Mouse (Mus musculus) midbrain, embryonic 10.5 days (tissue): ENCODE results near the gene H2afy2. TPM values are rescaled to one million over a fixed set of nuclear protein-coding genes. Genes with fewer than 3 reads are reported as not detected.

Experiments
- DNase-seq: peaks from one replicate; pipeline ENCODE4 v3.0.0-alpha.2; 2017; ENCODE audit warnings: low spot score
- H3K27ac ChIP-seq: fragments of 300-500 bp; sonication (generic); replicated peaks from 2 replicates; pipeline ENCODE4 v1.5.1; 2016; ENCODE audit warnings: mild to moderate bottlenecking
- H3K27me3 ChIP-seq: fragments of 300-500 bp; sonication (generic); 2 replicates; pipeline ENCODE4 v1.6.1; 2016; ENCODE audit warnings: low read depth, mild to moderate bottlenecking; ENCODE audit not compliant: poor library complexity, severe bottlenecking
- H3K36me3 ChIP-seq: fragments of 300-500 bp; sonication (generic); 2 replicates; pipeline ENCODE4 v1.6.1; 2016; ENCODE audit warnings: mild to moderate bottlenecking, moderate library complexity
- H3K4me1 ChIP-seq: fragments of 300-500 bp; sonication (generic); 2 replicates; pipeline ENCODE4 v1.6.1; 2016
- H3K4me3 ChIP-seq: fragments of 300-500 bp; sonication (generic); 2 replicates; pipeline ENCODE4 v1.5.1; 2016; ENCODE audit warnings: mild to moderate bottlenecking, moderate library complexity
- H3K9me3 ChIP-seq: fragments of 300-500 bp; sonication (generic); replicated peaks from 2 replicates; pipeline ENCODE4 v1.6.1; 2016; ENCODE audit warnings: mild to moderate bottlenecking
- WGBS: fragments of 180-500 bp; shearing (Covaris S2); methylation state at CpG from one replicate; pipeline ENCODE4 v1.1.7; 2016; 5-methylcytosine and 5-hydroxymethylcytosine counted together
- polyA plus RNA-seq: library from polyadenylated mRNA; unstranded; fragments of >200 nt; fragmentation: Nextera tagmentation; extraction: Ambion mirVana; gene quantifications from 2 replicates; pipeline ENCODE4 v1.2.1, GENCODE M21; 2016

H2afy2 gene
- polyA plus RNA-seq, 1 experiment from 2014 or later = 309 TPM

DNA sequence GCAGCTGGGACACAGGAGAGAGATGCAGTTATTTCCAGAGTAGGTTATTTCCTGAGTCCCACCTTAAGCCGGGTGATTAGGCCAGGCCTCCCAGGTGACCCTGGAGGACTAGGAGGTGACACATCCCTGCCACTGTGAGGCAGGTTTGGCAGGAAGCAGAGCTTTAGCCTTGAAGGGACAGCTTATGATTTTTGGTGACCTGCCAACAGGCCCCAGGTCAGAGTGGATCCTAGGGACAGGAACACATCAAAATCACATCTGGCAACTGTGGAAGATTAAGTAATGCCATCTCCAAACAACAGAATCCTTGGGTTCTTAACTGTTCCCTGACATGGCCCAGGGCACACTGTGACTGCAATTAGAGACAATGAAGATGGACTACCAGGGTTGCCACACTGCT lies 42.6 kb downstream of the H2afy2 start:
- H3K9me3 ChIP-seq = peaks cover 8% of the 10 kb centered on the region; the same call in 1 of the 2 replicates
- no peak for DNase-seq
- H3K36me3 ChIP-seq = peaks cover 98% of the 10 kb centered on the region
- no peak overlapping the region for H3K27ac ChIP-seq
- no peak overlapping the region for H3K4me3 ChIP-seq
- H3K27me3 ChIP-seq = no peaks in the 10 kb centered on the region
- H3K4me1 ChIP-seq = no peaks in the 10 kb centered on the region
- 90% methylated on average over 1 of the region's 1 CpGs for WGBS

DNA sequence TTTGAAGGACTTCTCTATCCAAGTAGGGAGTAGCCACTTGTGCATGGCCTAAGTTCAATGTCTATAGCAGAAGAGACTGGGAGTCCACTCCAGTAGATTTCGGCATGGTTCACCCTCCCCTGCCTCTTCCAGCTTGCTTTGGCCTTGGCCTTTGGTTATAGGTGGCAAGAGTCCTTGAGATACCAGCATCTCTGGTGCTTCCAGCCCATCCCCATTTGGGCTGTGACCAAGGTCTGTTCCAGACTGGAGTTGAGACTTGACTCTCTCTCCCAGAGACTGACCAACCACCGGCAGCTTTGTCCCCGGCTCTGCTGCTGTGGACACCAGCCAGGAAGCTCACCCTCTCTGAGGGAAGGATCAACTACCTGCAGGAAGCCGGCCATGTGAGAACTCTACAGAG lies 45.8 kb downstream of the H2afy2 start:
- H3K4me3 ChIP-seq = no peak overlapping the region
- H3K4me1 ChIP-seq = no peaks in the 10 kb centered on the region
- DNase-seq = no peak
- peaks cover 68% of the 10 kb centered on the region for H3K36me3 ChIP-seq
- no peaks in the 10 kb centered on the region for H3K27me3 ChIP-seq
- H3K9me3 ChIP-seq = no peaks in the 10 kb centered on the region
- WGBS = 90% methylated on average over 4 of the region's 4 CpGs
- no peak overlapping the region for H3K27ac ChIP-seq

DNA sequence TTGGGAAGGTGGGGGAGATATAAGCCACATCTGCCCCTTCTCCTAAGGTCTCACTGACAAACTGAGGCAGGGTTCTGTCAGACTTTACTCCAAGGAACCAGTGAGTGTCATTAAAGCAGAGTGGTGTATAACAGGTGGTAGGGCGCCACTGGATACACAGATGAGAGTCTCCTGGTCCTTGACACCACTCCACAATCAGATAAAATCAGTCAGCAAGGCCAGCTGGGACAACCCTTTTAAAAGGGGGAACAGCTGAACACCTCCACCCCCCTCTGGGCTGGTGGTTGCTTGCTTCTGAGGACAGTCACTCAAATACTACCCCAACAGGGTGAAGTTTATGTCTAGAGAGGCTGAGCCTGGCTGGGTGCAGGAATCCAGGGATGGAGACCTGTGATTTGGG lies 46.4 kb downstream of the H2afy2 start:
- Histone ChIP-seq H3K9me3 (no peaks in the 10 kb centered on the region), H3K4me1 (no peaks in the 10 kb centered on the region), H3K27ac (no peak overlapping the region), H3K36me3 (peaks cover 62% of the 10 kb centered on the region), H3K4me3 (no peak overlapping the region), H3K27me3 (no peaks in the 10 kb centered on the region)
- 94% methylated on average over 1 of the region's 1 CpGs for WGBS
- DNase-seq = no peak

DNA sequence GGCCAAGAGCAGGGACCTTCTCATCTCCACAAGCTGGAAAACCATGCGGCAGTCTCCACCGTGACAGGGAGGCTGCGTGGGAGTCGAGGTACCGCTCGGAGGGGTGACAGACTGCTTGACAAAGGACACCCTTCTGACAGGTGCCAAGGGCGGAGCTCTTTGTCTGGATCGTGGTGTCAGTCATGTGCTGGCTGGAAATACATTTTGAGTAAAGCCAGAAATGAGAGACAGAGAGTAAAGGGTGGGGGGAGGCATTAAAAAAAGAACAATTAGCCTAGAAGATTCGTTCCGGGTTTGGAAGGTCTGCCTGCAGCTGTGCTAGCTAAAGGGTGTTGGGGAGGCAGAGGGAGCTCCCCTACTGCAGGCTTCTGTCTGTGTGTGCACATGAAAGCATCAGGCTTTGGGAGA lies 47.3 kb downstream of the H2afy2 start:
- no peak for DNase-seq
- no peak overlapping the region for H3K27ac ChIP-seq
- no peaks in the 10 kb centered on the region for H3K27me3 ChIP-seq
- 83% methylated on average over 10 of the region's 10 CpGs for WGBS
- H3K9me3 ChIP-seq = no peaks in the 10 kb centered on the region
- no peak overlapping the region for H3K4me3 ChIP-seq
- H3K36me3 ChIP-seq = peaks cover 53% of the 10 kb centered on the region
- H3K4me1 ChIP-seq = no peaks in the 10 kb centered on the region

DNA sequence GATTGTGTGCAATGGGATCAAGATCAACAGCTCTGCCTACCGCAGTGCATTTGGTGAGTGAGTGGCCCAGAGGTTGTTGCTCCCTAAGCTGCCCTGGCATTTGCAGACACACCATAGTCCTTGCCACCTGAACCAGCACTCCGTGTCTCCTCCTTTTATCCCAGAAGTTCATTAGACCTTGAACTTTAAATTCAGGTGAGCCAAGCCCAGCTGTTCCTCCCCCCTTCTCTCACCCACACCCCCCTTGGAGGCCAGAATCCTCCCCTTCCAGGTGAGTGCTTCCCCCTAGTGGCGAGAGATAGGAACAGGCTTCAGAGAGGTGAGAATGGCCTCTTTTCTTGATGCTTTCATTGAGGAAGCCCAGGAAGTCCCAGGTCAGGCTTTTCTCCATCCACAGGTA lies 49.6 kb downstream of the H2afy2 start:
- no peak overlapping the region for H3K27ac ChIP-seq
- no peaks in the 10 kb centered on the region for H3K27me3 ChIP-seq
- peak; percentile 30 for DNase-seq
- peaks cover 30% of the 10 kb centered on the region for H3K36me3 ChIP-seq
- no peaks in the 10 kb centered on the region for H3K4me1 ChIP-seq
- no peak overlapping the region for H3K4me3 ChIP-seq
- WGBS = 39% methylated on average over 3 of the region's 3 CpGs
- no peaks in the 10 kb centered on the region for H3K9me3 ChIP-seq

DNA sequence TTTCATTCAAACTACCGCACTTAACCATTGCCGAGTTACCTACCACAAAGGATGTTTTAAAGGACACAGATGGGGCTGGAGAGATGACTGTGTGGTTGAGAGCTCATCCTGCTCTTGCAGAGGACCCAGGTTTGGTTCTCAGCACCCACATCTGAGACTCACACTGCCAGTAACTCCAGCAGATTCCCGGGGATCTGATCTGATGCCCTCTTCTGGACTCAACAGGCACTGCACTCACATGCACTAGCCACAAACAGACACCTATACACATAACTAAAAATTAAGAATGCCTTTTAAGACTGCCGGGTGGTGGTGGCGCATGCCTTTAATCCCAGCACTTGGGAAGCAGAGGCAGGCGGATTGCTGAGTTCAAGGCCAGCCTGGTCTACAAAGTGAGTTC lies 53.8 kb downstream of the H2afy2 start:
- Histone ChIP-seq H3K27me3 (no peaks in the 10 kb centered on the region), H3K36me3 (no peaks in the 10 kb centered on the region), H3K9me3 (no peaks in the 10 kb centered on the region), H3K27ac (no peak overlapping the region), H3K4me3 (no peak overlapping the region), H3K4me1 (no peaks in the 10 kb centered on the region)
- no peak for DNase-seq
- WGBS = 95% methylated on average over 6 of the region's 6 CpGs

DNA sequence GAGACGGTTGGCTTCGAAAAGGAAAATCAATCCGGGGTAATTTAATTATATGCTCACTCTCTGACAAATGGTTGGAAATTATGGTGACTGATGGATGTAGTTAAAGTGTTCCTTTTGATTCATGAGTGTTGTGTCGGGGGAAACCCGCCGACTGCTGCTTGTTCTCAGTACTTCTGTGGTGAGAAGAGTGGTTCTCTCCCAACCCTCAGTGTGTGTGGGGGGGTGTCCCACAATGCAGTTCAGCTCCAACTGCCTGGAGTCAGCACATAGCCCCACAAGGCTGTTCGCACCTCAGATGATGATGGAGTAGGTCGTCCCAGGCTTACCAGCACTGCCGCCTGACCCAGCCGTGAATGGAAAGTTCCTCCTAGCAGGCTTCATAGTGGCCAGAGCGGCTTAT lies 54.8 kb downstream of the H2afy2 start:
- Histone ChIP-seq H3K9me3 (no peaks in the 10 kb centered on the region), H3K4me1 (no peaks in the 10 kb centered on the region), H3K27ac (no peak overlapping the region), H3K4me3 (no peak overlapping the region), H3K36me3 (no peaks in the 10 kb centered on the region), H3K27me3 (no peaks in the 10 kb centered on the region)
- 87% methylated on average over 11 of the region's 11 CpGs for WGBS
- DNase-seq = no peak

DNA sequence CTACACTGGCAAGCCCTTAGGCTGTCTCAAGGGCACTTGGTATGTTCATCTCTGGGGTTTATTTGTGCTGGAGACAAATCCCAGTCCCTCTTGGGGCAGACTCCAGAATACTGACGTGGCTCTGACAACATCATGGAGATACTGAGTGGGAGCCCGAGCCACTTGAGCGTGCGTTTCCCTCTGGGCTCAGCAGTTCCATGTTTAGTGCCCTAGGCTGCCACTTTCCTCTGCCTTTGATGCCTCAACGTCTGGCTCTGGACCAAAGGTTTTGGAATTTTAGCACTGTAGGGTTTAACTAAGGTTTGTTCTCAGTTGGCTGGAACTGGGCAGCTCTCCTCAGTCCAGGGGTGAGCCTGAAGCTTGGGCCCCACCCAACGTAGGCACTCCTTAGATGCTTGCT lies 60.7 kb downstream of the H2afy2 start:
- Histone ChIP-seq H3K27ac (no peak overlapping the region), H3K4me3 (no peak overlapping the region), H3K27me3 (no peaks in the 10 kb centered on the region), H3K36me3 (no peaks in the 10 kb centered on the region), H3K4me1 (no peaks in the 10 kb centered on the region), H3K9me3 (no peaks in the 10 kb centered on the region)
- no peak for DNase-seq
- WGBS = 78% methylated on average over 6 of the region's 6 CpGs

DNA sequence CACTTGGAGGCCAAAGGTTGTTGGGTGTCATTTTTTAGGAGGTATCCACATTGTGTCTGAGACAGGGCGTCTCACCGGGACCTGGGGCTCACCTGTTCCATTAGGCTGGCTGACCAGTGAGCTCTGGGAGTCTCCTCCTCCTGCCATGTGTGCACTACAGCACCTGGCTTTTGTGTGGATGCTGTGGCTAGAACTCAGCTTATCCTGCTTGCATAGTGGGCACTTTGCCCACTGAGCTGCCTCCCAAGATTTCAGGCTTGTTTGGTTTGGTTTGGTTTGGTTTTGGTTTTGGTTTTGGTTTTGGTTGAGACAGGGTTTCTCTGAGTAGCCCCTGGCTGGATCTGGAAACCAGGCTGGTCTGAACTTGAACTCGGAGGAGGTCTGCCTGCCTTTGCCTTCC lies 61.7 kb downstream of the H2afy2 start:
- no peak overlapping the region for H3K27ac ChIP-seq
- WGBS = 62% methylated on average over 3 of the region's 3 CpGs
- H3K4me1 ChIP-seq = no peaks in the 10 kb centered on the region
- DNase-seq = no peak
- peaks cover 2% of the 10 kb centered on the region; the same call in 1 of the 2 replicates for H3K27me3 ChIP-seq
- H3K9me3 ChIP-seq = no peaks in the 10 kb centered on the region
- H3K4me3 ChIP-seq = no peak overlapping the region
- H3K36me3 ChIP-seq = no peaks in the 10 kb centered on the region

DNA sequence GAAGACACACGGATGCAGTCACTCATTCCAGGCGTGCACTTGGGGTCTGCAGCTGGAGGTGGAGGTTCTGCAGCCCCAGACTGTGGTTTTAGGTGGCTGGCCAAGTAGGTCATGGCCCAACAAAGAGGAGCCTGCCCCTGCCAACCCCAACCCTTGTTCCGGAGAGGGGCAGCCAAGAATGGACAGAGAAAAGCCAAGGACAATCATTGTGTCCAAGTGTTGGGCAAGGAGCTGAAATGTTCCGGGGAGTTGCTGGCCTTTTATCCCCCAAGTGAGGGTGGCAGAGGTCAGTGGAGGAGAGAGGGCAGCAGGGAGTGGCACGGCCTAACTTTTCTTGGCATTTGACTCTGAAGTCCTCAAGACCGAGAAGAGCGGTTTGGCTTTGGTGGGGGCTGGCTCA lies 63.6 kb downstream of the H2afy2 start:
- no peak for DNase-seq
- H3K4me3 ChIP-seq = no peak overlapping the region
- peaks cover 21% of the 10 kb centered on the region for H3K27me3 ChIP-seq
- no peaks in the 10 kb centered on the region for H3K36me3 ChIP-seq
- H3K9me3 ChIP-seq = no peaks in the 10 kb centered on the region
- peaks cover 6% of the 10 kb centered on the region for H3K4me1 ChIP-seq
- WGBS = 85% methylated on average over 7 of the region's 7 CpGs
- no peak overlapping the region for H3K27ac ChIP-seq

DNA sequence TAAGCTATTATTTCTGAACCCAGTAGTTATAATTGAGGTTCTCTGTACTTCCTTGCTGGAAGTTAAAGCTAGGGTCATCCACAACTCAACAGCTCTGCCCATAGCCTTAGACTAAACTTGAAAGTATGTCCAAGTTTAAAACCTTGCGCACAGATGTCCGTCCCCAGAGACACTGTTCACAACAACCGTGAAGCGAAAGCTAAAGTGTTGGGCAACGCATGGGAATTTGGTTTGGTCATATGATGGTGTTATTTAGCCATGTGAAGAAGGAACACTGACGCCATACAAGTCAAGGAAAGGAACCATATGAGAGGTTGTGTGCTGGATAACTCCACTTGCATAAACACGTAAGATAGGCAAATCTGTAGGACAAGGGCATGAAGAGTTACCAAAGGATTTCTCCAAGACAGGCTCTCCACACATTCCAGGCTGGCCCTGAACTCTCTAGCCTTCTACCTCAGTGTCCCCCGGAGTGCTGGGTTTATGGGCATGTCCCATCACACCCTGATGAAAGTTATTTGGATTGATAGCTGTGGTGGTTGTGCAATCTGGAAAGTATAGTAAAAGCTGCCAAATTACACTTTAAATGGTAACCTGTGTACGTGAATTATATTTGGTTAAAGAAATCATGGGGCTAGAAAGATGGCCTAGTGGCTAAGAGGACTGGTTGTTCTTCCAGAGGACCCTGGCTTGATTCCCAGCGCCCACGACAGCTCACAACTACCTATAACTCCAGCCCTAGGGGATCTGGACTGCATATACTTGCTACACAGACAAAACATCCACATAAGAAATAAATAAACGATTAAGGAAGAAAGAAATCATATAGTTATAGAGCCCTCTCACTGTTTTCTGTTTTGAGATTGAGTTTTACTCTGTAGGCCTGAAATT lies 66.3 kb downstream of the H2afy2 start:
- no peaks in the 10 kb centered on the region for H3K36me3 ChIP-seq

DNA sequence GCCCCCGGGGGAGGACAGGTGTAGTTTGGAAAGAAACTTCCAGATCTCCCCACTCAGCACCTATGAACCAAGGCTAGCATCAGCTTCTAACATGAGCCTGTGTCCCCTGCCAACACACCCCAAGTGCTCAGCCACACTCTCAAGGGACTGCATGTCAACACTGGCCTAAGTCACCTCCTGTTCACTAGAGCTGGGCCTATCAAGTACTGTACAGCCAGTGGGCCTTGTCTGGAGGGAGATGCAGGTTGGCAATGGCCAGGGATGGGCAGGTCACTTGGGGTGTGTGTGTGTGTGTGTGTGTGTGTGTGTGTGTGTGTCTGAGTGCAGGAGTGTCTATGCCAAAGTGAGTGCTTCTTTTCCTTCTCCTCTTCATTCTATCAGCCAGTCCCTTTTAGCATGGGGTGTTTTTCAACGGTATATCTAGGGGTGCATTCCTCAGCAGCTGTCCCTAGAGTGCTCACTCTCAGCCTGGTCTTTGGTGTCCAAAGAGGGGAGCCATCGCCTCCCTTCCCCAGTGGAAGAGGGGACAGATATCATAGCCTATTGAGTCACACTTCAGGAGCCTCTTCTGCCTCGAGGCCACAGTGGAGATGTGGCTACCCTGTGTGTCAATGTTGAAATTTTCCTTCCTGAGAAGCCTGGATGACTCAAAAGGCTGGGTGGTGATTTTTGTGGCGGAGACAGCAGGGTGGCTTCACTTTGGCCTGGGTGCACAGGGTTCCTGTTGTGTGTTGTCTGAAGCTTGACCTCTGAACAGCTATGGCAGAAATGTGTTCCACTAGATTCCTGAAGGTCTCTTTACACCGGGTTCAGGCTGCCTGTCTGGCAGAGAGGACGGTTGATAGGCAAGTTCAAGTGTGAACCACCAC lies 67.7 kb downstream of the H2afy2 start:
- Histone ChIP-seq H3K36me3 (no peaks in the 10 kb centered on the region), H3K4me1 (peaks cover 14% of the 10 kb centered on the region), H3K27me3 (peaks cover 44% of the 10 kb centered on the region), H3K9me3 (no peaks in the 10 kb centered on the region), H3K27ac (no peak overlapping the region), H3K4me3 (0 out of 2 replicates have a peak overlapping the region, but pooled peaks have one; percentile 61)
- DNase-seq = no peak
- WGBS = 79% methylated on average over 7 of the region's 7 CpGs

More for the DNA sequence above, 66.3 kb downstream of the H2afy2 start:
- 90% methylated on average over 12 of the region's 12 CpGs for WGBS
- peaks cover 14% of the 10 kb centered on the region for H3K4me1 ChIP-seq
- peaks cover 41% of the 10 kb centered on the region for H3K27me3 ChIP-seq
- no peak overlapping the region for H3K4me3 ChIP-seq
- no peak overlapping the region for H3K27ac ChIP-seq
- no peaks in the 10 kb centered on the region for H3K9me3 ChIP-seq
- DNase-seq = no peak

DNA sequence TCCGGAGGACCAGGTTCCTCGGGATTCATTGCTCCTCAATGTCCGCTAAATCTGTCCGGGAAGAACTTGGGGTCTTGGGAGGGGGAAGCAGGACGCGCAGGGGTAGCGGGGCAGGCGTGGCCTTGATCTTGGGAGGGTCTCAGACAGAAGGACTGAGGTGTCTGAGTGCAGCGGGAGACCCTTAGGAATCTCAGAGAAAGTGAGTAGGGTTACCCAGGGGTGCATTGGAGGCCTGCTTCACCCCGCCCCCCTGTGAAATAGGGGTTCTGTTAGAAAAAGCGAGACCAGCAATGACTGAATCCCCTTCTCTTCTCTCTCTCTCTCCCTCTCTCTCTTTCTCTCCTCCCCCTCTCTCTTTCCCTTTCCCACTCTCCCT lies 68.5 kb downstream of the H2afy2 start:
- H3K4me3 ChIP-seq = peak overlapping the region; percentile 61
- 2% methylated on average over 10 of the region's 11 CpGs for WGBS
- H3K27ac ChIP-seq = peak overlapping the region; percentile 30; the same call in 1 of the 2 replicates
- H3K27me3 ChIP-seq = peaks cover 44% of the 10 kb centered on the region
- peaks cover 14% of the 10 kb centered on the region for H3K4me1 ChIP-seq
- no peaks in the 10 kb centered on the region for H3K36me3 ChIP-seq
- no peak for DNase-seq
- H3K9me3 ChIP-seq = no peaks in the 10 kb centered on the region
